Mouse (Mus musculus) forebrain, embryonic 13.5 days (tissue): Measurements from ENCODE around the gene Mtpn. TPM values are rescaled to one million over a fixed set of nuclear protein-coding genes. Genes with fewer than 3 reads are reported as not detected.

Source experiments
- ATAC-seq: fragments of 200-750 bp; cut with Nextera tagmentation; 2 replicates; pipeline ENCODE4 v1.8.0; 2017
- H3K27ac ChIP-seq: fragments of 300-500 bp; sonication (generic); 2 replicates; pipeline ENCODE4 v1.5.1; 2015; ENCODE audit warnings: inconsistent platforms, mild to moderate bottlenecking, moderate library complexity
- H3K27me3 ChIP-seq: fragments of 300-500 bp; sonication (generic); 2 replicates; pipeline ENCODE4 v1.6.1; 2015; ENCODE audit warnings: mild to moderate bottlenecking, inconsistent platforms
- H3K36me3 ChIP-seq: fragments of 300-500 bp; sonication (generic); 2 replicates; pipeline ENCODE4 v1.6.1; 2015; ENCODE audit warnings: mild to moderate bottlenecking, inconsistent platforms; ENCODE audit not compliant: poor library complexity, severe bottlenecking
- H3K4me1 ChIP-seq: fragments of 300-500 bp; sonication (generic); 2 replicates; pipeline ENCODE4 v1.6.1; 2015; ENCODE audit warnings: inconsistent platforms
- H3K4me2 ChIP-seq: fragments of 300-500 bp; sonication (generic); 2 replicates; pipeline ENCODE4 v1.6.1; 2015; ENCODE audit warnings: inconsistent platforms, mild to moderate bottlenecking, moderate library complexity
- H3K4me3 ChIP-seq: fragments of 300-500 bp; sonication (generic); 2 replicates; pipeline ENCODE4 v1.5.1; 2015; ENCODE audit warnings: mild to moderate bottlenecking, inconsistent platforms
- H3K9ac ChIP-seq: fragments of 300-500 bp; sonication (generic); 2 replicates; pipeline ENCODE4 v1.6.1; 2015; ENCODE audit warnings: mild to moderate bottlenecking, inconsistent platforms
- H3K9me3 ChIP-seq: fragments of 300-500 bp; sonication (generic); replicated peaks from 2 replicates; pipeline ENCODE4 v1.6.1; 2016; ENCODE audit warnings: inconsistent platforms
- WGBS: fragments of 180-500 bp; shearing (Covaris S2); methylation state at CpG from one replicate; pipeline ENCODE4 v1.1.7; 2015; 5-methylcytosine and 5-hydroxymethylcytosine counted together
- polyA plus RNA-seq: library from polyadenylated mRNA; unstranded; fragments of >200 nt; fragmentation: Nextera tagmentation; extraction: Ambion mirVana; gene quantifications from 2 replicates; pipeline ENCODE4 v1.2.1, GENCODE M21; 2015

Mtpn gene
- 183 and 193 TPM in 2 replicates for polyA plus RNA-seq

DNA sequence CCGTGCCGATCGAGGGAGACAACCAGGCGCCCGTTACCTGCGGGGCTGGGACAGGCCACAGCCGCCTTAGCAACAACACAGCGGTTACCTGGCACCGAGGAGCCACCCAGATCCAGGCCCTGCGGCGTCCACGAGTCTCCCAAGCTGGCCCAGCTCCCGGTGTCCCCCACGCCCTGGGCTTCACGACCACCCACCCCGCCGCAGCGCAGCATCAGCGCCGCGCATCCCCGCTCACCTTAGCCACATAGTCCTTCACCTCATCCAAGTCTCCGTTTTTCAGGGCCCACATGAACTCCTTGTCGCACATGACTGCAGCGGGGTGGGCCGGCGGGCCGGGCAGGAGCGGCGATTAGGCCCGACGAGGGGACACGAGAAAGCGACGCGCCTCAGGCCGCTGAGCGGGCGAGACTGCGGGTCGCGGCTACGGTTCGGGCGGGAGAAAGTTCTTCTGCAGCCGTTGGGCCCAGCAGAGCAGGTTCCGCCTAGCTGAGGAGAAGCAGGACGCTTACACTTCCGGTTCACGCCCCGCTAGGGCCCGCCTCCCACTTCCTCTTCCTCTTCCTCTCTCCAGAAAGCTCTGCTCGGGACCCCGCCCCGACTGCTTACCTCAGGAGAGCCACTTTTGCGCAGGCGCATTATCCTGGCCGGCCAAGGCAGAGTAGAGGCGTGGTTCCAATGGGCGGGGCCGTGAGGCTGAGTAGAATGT, at the start of gene Mtpn:
Gene Mtpn (minus strand): TSS at position 585 of the 706 bp plus-strand sequence.
- peak within 1 kb of the TSS; percentile 98 for H3K4me3 ChIP-seq
- ATAC-seq = peak; percentile 100

DNA sequence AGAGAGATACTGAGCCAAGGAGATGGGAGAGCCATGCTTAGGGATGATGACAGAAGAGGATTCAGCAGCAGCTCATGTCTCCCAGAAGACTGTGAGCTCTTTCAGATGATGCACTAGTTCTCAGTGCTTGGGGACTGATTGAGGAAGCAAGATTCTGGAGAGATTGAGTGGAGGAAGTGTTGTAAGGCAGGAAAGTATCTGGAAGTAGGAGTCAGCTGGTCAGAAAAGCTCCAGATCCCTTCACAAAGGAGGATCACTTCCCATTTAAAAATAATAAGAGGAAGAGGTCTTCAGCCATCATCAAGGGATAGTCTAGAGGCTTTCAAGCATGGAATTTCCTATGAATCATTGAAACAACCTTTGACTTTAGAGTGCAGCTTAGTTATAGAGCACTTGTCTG, 29.0 kb upstream of the Mtpn start:
- Histone ChIP-seq H3K36me3 (no peaks in the 10 kb centered on the region), H3K4me2 (no peak overlapping the region), H3K27me3 (no peaks in the 10 kb centered on the region), H3K4me3 (no peak overlapping the region), H3K27ac (no peak overlapping the region), H3K4me1 (no peaks in the 10 kb centered on the region), H3K9me3 (no peaks in the 10 kb centered on the region), H3K9ac (no peak overlapping the region)
- no peak for ATAC-seq

More for the DNA sequence above, at the start of gene Mtpn:
- Histone ChIP-seq H3K27ac (peak within 1 kb of the TSS; percentile 70), H3K27me3 (no peaks in the 10 kb centered on the region), H3K9ac (peak within 1 kb of the TSS; percentile 93), H3K4me1 (peaks cover 19% of the 10 kb centered on the region), H3K9me3 (no peaks in the 10 kb centered on the region), H3K4me2 (peak within 1 kb of the TSS; percentile 68), H3K36me3 (no peaks in the 10 kb centered on the region)
- under 1% methylated on average over 57 of the region's 61 CpGs for WGBS

- Histone ChIP-seq H3K27ac (no peak overlapping the region), H3K27me3 (no peaks in the 10 kb centered on the region), H3K36me3 (no peaks in the 10 kb centered on the region), H3K4me3 (no peak overlapping the region), H3K4me2 (no peak overlapping the region), H3K4me1 (no peaks in the 10 kb centered on the region), H3K9ac (no peak overlapping the region), H3K9me3 (no peaks in the 10 kb centered on the region)
- ATAC-seq = no peak
Observed at GRCm38 (mm10) chr6:35567755-35568154, 28.1 kb upstream of the Mtpn start.

DNA sequence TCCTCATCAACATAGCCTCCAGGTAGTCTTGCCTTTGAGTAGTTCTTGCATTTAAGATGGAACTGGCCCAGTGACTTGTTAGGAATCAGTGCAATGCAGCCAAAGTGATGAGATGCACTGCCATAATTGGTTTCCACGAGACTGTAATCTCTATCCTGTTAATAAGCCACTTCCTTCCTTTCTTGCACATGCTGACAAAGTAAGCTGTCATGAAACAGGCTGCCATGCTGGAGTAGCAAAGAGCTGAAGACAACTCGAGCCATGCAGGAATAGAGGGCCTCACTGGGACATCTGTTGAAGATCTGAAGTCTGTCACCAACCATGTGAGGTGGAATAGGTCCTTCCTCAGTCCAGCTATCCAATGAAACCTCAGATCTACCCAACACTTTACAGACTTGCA, 20.3 kb upstream of the Mtpn start:
- Histone ChIP-seq H3K36me3 (no peaks in the 10 kb centered on the region), H3K27me3 (no peaks in the 10 kb centered on the region), H3K4me1 (no peaks in the 10 kb centered on the region), H3K9ac (no peak overlapping the region), H3K9me3 (no peaks in the 10 kb centered on the region), H3K4me3 (no peak overlapping the region), H3K4me2 (no peak overlapping the region), H3K27ac (no peak overlapping the region)
- no peak for ATAC-seq
- WGBS = 66% methylated on average over 2 of the region's 2 CpGs

DNA sequence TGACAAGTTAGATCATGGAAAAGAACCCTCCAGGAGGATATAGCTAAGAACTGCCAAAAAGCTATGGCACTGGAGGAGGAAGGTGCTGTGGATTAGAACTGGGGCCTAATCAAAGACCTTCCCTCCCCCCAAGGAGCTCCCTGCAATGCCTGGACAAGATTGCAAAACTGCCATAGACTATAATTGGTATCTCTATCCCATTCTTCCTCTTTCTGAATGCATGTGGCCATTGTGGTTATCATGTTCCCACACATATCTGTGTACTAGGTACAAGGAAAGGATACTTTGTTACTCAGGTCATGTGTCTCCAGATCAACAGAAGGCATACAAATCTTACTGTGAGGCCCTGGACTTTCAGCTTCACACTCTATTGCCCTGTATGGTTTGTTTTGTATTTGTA, 4.7 kb upstream of the Mtpn start:
- Histone ChIP-seq H3K4me2 (no peak overlapping the region), H3K4me3 (no peak overlapping the region), H3K9me3 (peaks cover 6% of the 10 kb centered on the region), H3K36me3 (no peaks in the 10 kb centered on the region), H3K4me1 (no peaks in the 10 kb centered on the region), H3K27ac (no peak overlapping the region), H3K9ac (no peak overlapping the region), H3K27me3 (no peaks in the 10 kb centered on the region)
- no peak for ATAC-seq

DNA sequence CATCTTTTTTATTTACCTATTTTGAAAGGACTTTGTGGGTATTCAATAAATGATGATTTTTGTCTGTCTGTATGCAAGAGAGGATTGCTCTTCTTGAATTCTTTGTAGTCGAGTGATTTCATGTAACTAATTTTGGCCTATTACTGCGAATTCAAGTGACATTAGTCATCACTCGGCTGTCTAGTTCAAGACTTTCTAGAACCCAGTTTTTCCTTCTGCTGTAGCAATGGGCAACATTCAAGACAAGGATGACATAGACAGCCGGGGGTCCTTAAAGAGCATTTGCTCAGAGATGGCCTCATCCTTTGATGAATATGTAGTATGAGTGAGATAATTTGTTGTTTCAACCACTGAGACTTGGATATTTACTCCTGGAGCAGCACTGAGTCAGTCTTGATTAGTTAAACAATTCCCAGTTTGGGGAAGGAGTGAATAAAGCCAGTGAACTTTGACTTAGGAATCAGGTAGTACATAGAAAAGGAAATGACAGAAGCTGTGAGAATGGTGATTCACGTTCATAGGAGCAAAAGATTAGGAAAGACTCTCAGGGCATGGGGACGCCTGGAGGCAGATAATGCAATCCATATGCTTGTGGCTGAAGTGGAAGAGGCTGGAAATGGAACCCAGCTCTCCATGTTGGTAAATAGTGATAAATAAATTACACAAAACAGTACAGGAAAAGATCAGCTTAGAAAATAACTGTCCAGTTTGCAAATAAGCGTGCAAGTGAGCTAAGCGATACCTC, 3.1 kb upstream of the Mtpn start:
- H3K4me1 ChIP-seq = peaks cover 11% of the 10 kb centered on the region
- no peak for ATAC-seq
- H3K4me2 ChIP-seq = no peak overlapping the region
- H3K27ac ChIP-seq = no peak overlapping the region
- peaks cover 6% of the 10 kb centered on the region for H3K9me3 ChIP-seq
- no peak overlapping the region for H3K4me3 ChIP-seq
- no peaks in the 10 kb centered on the region for H3K36me3 ChIP-seq
- H3K27me3 ChIP-seq = no peaks in the 10 kb centered on the region
- H3K9ac ChIP-seq = no peak overlapping the region
- WGBS = 84% methylated on average over 8 of the region's 8 CpGs

DNA sequence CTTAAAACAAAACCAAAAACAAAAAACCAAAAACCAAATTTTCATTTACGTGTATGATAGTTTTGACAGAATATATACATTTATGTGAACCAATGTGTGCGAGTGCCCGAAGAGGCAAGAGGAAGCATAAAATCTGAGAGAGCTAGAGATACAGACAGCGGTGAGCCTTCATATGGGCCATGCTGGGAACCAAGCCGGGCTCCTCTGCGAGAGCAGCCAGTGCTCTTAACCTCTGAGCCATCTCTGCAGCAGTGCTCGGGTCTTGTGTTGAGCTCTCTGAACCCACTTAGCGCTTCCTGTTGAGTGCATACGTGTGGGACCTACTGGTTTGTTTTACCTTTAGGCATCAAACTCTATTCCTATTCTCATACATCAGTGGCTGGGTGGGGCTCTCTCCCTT, 689 bp upstream of the Mtpn start:
- H3K9ac ChIP-seq = no peak overlapping the region
- WGBS = 93% methylated on average over 9 of the region's 9 CpGs
- no peak for ATAC-seq
- H3K9me3 ChIP-seq = no peaks in the 10 kb centered on the region
- peaks cover 19% of the 10 kb centered on the region for H3K4me1 ChIP-seq
- no peak overlapping the region for H3K4me2 ChIP-seq
- no peaks in the 10 kb centered on the region for H3K27me3 ChIP-seq
- no peaks in the 10 kb centered on the region for H3K36me3 ChIP-seq
- H3K4me3 ChIP-seq = no peak overlapping the region
- no peak overlapping the region for H3K27ac ChIP-seq

- H3K9ac ChIP-seq = peak overlapping the region; percentile 93
- H3K4me2 ChIP-seq = peak overlapping the region; percentile 68
- no peak overlapping the region; the same call in 1 of the 2 replicates for H3K27ac ChIP-seq
- no peak for ATAC-seq
- no peaks in the 10 kb centered on the region for H3K36me3 ChIP-seq
- H3K27me3 ChIP-seq = no peaks in the 10 kb centered on the region
- 5% methylated on average over 21 of the region's 21 CpGs for WGBS
- peak overlapping the region; percentile 98 for H3K4me3 ChIP-seq
- peaks cover 19% of the 10 kb centered on the region for H3K4me1 ChIP-seq
- H3K9me3 ChIP-seq = no peaks in the 10 kb centered on the region
Observed at GRCm38 (mm10) chr6:35538757-35539303, 858 bp downstream of the Mtpn start.

GRCm38 (mm10) chr6:35536021-35536420, 3.7 kb downstream of the Mtpn start:
- Histone ChIP-seq H3K36me3 (no peaks in the 10 kb centered on the region), H3K4me2 (no peak overlapping the region), H3K9me3 (no peaks in the 10 kb centered on the region), H3K9ac (no peak overlapping the region), H3K27ac (no peak overlapping the region), H3K4me1 (peaks cover 19% of the 10 kb centered on the region), H3K27me3 (no peaks in the 10 kb centered on the region), H3K4me3 (no peak overlapping the region)
- 86% methylated on average over 7 of the region's 7 CpGs for WGBS
- ATAC-seq = no peak

DNA sequence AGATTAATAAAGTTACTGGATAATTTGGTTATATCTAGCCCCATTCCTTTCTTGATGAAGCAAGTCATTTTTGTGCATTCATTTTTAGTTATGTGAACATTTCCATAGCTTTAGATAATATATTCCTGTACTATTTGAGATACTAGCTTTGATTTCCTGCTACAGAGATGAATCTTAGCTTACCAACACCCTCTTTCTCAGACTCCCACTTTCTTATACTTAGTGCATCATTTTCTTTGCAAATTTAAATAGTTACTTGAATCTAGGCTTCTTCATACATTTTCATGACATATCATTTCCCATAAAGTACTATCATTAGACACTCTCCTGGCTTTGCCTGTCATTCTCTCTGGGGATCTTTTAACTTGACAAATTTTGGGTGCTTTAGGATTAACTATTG, 26.3 kb downstream of the Mtpn start:
- no peak overlapping the region for H3K4me3 ChIP-seq
- H3K36me3 ChIP-seq = peaks cover 23% of the 10 kb centered on the region
- H3K27me3 ChIP-seq = no peaks in the 10 kb centered on the region
- no peak overlapping the region for H3K9ac ChIP-seq
- H3K4me2 ChIP-seq = no peak overlapping the region
- no peak overlapping the region for H3K27ac ChIP-seq
- ATAC-seq = no peak
- no peaks in the 10 kb centered on the region for H3K9me3 ChIP-seq
- no peaks in the 10 kb centered on the region for H3K4me1 ChIP-seq

DNA sequence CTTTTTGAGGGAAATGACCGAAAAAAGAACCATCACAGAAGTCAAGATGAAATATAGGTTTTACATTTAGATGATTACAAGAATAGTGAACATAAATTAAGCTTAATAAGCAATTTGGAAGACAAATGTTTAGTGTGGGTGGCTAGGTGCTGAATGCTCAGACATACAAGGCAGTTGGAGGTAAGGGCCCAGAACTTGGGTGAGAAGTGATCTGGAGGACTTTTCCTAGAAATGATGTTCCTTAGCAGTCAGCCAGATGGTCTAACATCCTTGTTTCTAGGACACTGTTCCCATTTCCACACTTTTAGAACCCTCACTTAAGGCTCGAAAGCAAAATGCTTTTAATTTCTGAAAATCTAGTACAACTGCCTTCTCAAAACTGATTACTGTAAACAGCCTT, 34.9 kb downstream of the Mtpn start:
- no peak for ATAC-seq
- no peaks in the 10 kb centered on the region for H3K9me3 ChIP-seq
- WGBS = 95% methylated on average over 2 of the region's 2 CpGs

DNA sequence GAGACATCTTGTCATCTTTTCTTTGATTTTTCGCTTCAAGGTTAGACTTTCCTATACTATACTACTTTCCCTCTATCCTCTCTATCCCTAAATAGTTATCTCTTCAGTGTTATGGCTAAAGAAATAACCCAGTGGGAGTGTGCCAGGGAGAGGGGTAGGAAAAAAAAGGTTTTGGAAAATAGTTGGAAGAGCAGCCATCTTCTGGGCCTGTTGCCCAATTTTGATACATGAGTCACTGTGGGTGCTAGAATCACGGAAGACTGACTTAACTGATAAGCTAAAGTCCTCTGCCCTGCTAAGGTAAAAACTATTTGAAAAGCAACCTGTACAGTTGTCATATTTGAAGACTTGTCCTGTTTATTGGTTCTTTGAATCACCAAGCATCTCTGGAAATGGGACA, 36.8 kb downstream of the Mtpn start:
- no peaks in the 10 kb centered on the region for H3K27me3 ChIP-seq
- H3K9ac ChIP-seq = no peak overlapping the region
- H3K36me3 ChIP-seq = 0 out of 2 replicates have a peak, but pooled peaks cover under 1% of the 10 kb centered on the region
- H3K4me1 ChIP-seq = peaks cover 14% of the 10 kb centered on the region; the same call in 1 of the 2 replicates
- no peak overlapping the region for H3K27ac ChIP-seq
- 90% methylated on average over 2 of the region's 2 CpGs for WGBS
- no peak overlapping the region for H3K4me2 ChIP-seq
- no peak for ATAC-seq
- H3K4me3 ChIP-seq = no peak overlapping the region
- H3K9me3 ChIP-seq = no peaks in the 10 kb centered on the region

More for the DNA sequence above, 34.9 kb downstream of the Mtpn start:
- no peak overlapping the region for H3K27ac ChIP-seq
- H3K27me3 ChIP-seq = no peaks in the 10 kb centered on the region
- no peak overlapping the region for H3K4me2 ChIP-seq
- peaks cover 14% of the 10 kb centered on the region; the same call in 1 of the 2 replicates for H3K4me1 ChIP-seq
- 0 out of 2 replicates have a peak, but pooled peaks cover 3% of the 10 kb centered on the region for H3K36me3 ChIP-seq
- no peak overlapping the region for H3K9ac ChIP-seq
- H3K4me3 ChIP-seq = no peak overlapping the region
